In the genomic region with DNA sequence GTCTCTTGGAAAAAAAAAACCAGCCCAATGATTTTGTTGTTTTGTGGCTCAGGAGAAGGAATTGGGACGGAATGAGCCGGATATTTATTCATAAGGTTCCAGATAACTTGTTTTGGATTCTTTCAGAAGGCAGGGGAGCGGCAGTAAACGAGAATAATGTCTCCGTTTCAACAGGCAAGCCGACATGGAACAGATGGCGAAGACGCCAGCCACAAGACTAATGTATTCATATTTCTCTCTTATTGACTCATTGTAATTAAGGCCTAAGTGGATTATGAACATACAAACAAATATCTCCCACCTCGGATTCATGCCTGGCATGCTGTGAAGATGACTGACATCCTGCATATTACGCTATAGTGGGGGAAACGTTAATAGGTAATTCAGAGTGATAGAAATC, we compare ENCODE assay signal across 19 mouse cellular contexts. TPM values are rescaled to one million over a fixed set of nuclear protein-coding genes. Genes with fewer than 3 reads are reported as not detected.
DNase-seq lines count a peak whose midpoint lies in the region; ATAC-seq and TF ChIP-seq lines count a peak whose summit lies in the region.
"Had no signal": no experiment of that assay in that cellular context is flagged by ENCODE, and none has a peak within 500 bp of the region (broad histone marks: within the 10 kb centered on the region; RNA-seq: fewer than 3 reads in every experiment).

No protein-coding gene starts in this region.

- H3K9ac ChIP-seq in heart, embryonic 13.5 days, result no peak overlapping the region
- no peak overlapping the region for H3K9ac ChIP-seq in kidney, postnatal 0 days (ENCODE audit: low read depth, low read length)
- H3K9ac ChIP-seq in kidney, embryonic 14.5 days (ENCODE audit: low read depth, low read length), result no peak overlapping the region
- no peak overlapping the region for H3K9ac ChIP-seq in midbrain, embryonic 15.5 days
- H3K9ac ChIP-seq in midbrain, embryonic 11.5 days (ENCODE audit: low read length), result no peak overlapping the region
- H3K9ac ChIP-seq in hindbrain, embryonic 16.5 days (ENCODE audit: low read depth, low read length), result no peak overlapping the region
- H3K9ac ChIP-seq: limb, embryonic 13.5 days; liver, embryonic 14.5 days; neural tube, embryonic 12.5 days had no signal

- H3K36me3 ChIP-seq in heart, embryonic 13.5 days, result no peaks in the 10 kb centered on the region
- H3K36me3 ChIP-seq in heart, embryonic 10.5 days, result no peaks in the 10 kb centered on the region
- H3K36me3 ChIP-seq in kidney, postnatal 0 days (ENCODE audit: insufficient read depth, low read length), result no peaks in the 10 kb centered on the region
- no peaks in the 10 kb centered on the region for H3K36me3 ChIP-seq in kidney, embryonic 14.5 days (ENCODE audit: control insufficient read depth, insufficient read depth, low read length)
- no peaks in the 10 kb centered on the region for H3K36me3 ChIP-seq in midbrain, embryonic 15.5 days (replicated peaks)
- no peaks in the 10 kb centered on the region for H3K36me3 ChIP-seq in midbrain, embryonic 11.5 days (ENCODE audit: control insufficient read depth, insufficient read depth, low read length)
- H3K36me3 ChIP-seq in hindbrain, embryonic 16.5 days (ENCODE audit: control insufficient read depth, insufficient read depth, low read length), result no peaks in the 10 kb centered on the region
- H3K36me3 ChIP-seq: limb, embryonic 13.5 days; neural tube, embryonic 12.5 days had no signal

- 0 out of 2 replicates have a peak overlapping the region, but pooled peaks have one; percentile 48 for H3K4me2 ChIP-seq in heart, embryonic 13.5 days
- H3K4me2 ChIP-seq in kidney, postnatal 0 days (ENCODE audit: low read length), result no peak overlapping the region
- no peak overlapping the region for H3K4me2 ChIP-seq in kidney, embryonic 14.5 days (replicated peaks; ENCODE audit: low read depth, low read length)
- no peak overlapping the region for H3K4me2 ChIP-seq in midbrain, embryonic 15.5 days
- H3K4me2 ChIP-seq in midbrain, embryonic 11.5 days, result no peak overlapping the region
- no peak overlapping the region for H3K4me2 ChIP-seq in hindbrain, embryonic 16.5 days (ENCODE audit: low read length)
- H3K4me2 ChIP-seq: limb, embryonic 13.5 days; neural tube, embryonic 12.5 days had no signal

- H3K9me3 ChIP-seq in heart, embryonic 13.5 days, result no peaks in the 10 kb centered on the region
- H3K9me3 ChIP-seq in heart, embryonic 10.5 days, result no peaks in the 10 kb centered on the region
- no peaks in the 10 kb centered on the region for H3K9me3 ChIP-seq in kidney, postnatal 0 days (replicated peaks; ENCODE audit: low read length)
- no peaks in the 10 kb centered on the region for H3K9me3 ChIP-seq in kidney, embryonic 14.5 days (ENCODE audit: control insufficient read depth, low read length)
- H3K9me3 ChIP-seq in midbrain, embryonic 15.5 days, result no peaks in the 10 kb centered on the region
- H3K9me3 ChIP-seq in midbrain, embryonic 11.5 days (ENCODE audit: control insufficient read depth, low read length), result no peaks in the 10 kb centered on the region
- H3K9me3 ChIP-seq in hindbrain, embryonic 16.5 days (ENCODE audit: control insufficient read depth, low read length), result no peaks in the 10 kb centered on the region
- H3K9me3 ChIP-seq: limb, embryonic 13.5 days; neural tube, embryonic 12.5 days had no signal

- TF ChIP-seq CTCF in kidney, postnatal 0 days (IDR thresholded peaks at IDR 0.05; ENCODE audit: low read depth), result no peak

- no peak overlapping the region for H3K4me3 ChIP-seq in heart, embryonic 13.5 days
- H3K4me3 ChIP-seq in heart, embryonic 10.5 days, result no peak overlapping the region
- no peak overlapping the region for H3K4me3 ChIP-seq in kidney, postnatal 0 days (replicated peaks; ENCODE audit: low read depth, low read length)
- H3K4me3 ChIP-seq in kidney, embryonic 14.5 days (ENCODE audit: low read length), result no peak overlapping the region
- H3K4me3 ChIP-seq in midbrain, embryonic 15.5 days, result no peak overlapping the region
- H3K4me3 ChIP-seq in midbrain, embryonic 11.5 days (ENCODE audit: low read depth, low read length), result no peak overlapping the region
- H3K4me3 ChIP-seq in hindbrain, embryonic 16.5 days (ENCODE audit: low read length), result no peak overlapping the region
- H3K4me3 ChIP-seq: limb, embryonic 13.5 days; neural tube, embryonic 12.5 days had no signal

- no peak for ATAC-seq in heart, embryonic 13.5 days (ENCODE audit: extremely low read depth, insufficient number of reproducible peaks, low FRiP score, low TSS enrichment)
- no peak for ATAC-seq in kidney, postnatal 0 days (replicated peaks; ENCODE audit: low FRiP score, low read depth)
- no peak for ATAC-seq in kidney, embryonic 14.5 days (ENCODE audit: low FRiP score, low TSS enrichment)
- ATAC-seq in midbrain, embryonic 15.5 days (replicated peaks), result no peak
- no peak for ATAC-seq in midbrain, embryonic 11.5 days (ENCODE audit: low FRiP score)
- ATAC-seq in hindbrain, embryonic 16.5 days, result no peak
- ATAC-seq in erythroblast, adult 5-6 weeks (replicated peaks; ENCODE audit: low FRiP score, poor library complexity, severe bottlenecking), result no peak
- ATAC-seq: activated CD4-positive, CD25-positive, alpha-beta regulatory T cell, adult 4 months; Patski had no signal

- H3K27me3 ChIP-seq in heart, embryonic 13.5 days (replicated peaks), result no peaks in the 10 kb centered on the region
- no peaks in the 10 kb centered on the region for H3K27me3 ChIP-seq in heart, embryonic 10.5 days (ENCODE audit: insufficient read depth, poor library complexity, severe bottlenecking)
- no peaks in the 10 kb centered on the region for H3K27me3 ChIP-seq in kidney, postnatal 0 days (ENCODE audit: insufficient read depth, low read length)
- H3K27me3 ChIP-seq in kidney, embryonic 14.5 days (ENCODE audit: control insufficient read depth, insufficient read depth, low read length), result no peaks in the 10 kb centered on the region
- H3K27me3 ChIP-seq in midbrain, embryonic 15.5 days (replicated peaks), result no peaks in the 10 kb centered on the region
- H3K27me3 ChIP-seq in midbrain, embryonic 11.5 days (ENCODE audit: control insufficient read depth, insufficient read depth, low read length), result no peaks in the 10 kb centered on the region
- H3K27me3 ChIP-seq in hindbrain, embryonic 16.5 days (replicated peaks; ENCODE audit: control insufficient read depth, insufficient read depth, low read length), result no peaks in the 10 kb centered on the region
- H3K27me3 ChIP-seq: limb, embryonic 13.5 days; neural tube, embryonic 12.5 days had no signal

- peak overlapping the region; percentile 2; the same call in 1 of the 2 replicates for H3K27ac ChIP-seq in heart, embryonic 13.5 days (replicated peaks)
- H3K27ac ChIP-seq in heart, embryonic 10.5 days, result no peak overlapping the region
- H3K27ac ChIP-seq in kidney, postnatal 0 days, result 0 out of 2 replicates have a peak overlapping the region, but pooled peaks have one; percentile 62
- H3K27ac ChIP-seq in kidney, embryonic 14.5 days (ENCODE audit: low read depth, low read length), result no peak overlapping the region
- 0 out of 2 replicates have a peak overlapping the region, but pooled peaks have one; percentile 38 for H3K27ac ChIP-seq in midbrain, embryonic 15.5 days
- no peak overlapping the region for H3K27ac ChIP-seq in midbrain, embryonic 11.5 days (ENCODE audit: low read depth, low read length)
- peak overlapping the region; percentile 29; the same call in 1 of the 2 replicates for H3K27ac ChIP-seq in hindbrain, embryonic 16.5 days (ENCODE audit: low read depth, low read length)
- H3K27ac ChIP-seq: limb, embryonic 13.5 days; liver, embryonic 14.5 days; neural tube, embryonic 12.5 days had no signal

- WGBS in heart, embryonic 13.5 days, result 75% methylated on average over 11 of the region's 11 CpGs
- WGBS in heart, embryonic 10.5 days, result 76% methylated on average over 11 of the region's 11 CpGs
- 52% methylated on average over 11 of the region's 11 CpGs for WGBS in kidney, postnatal 0 days
- 73% methylated on average over 11 of the region's 11 CpGs for WGBS in kidney, embryonic 14.5 days
- 56% methylated on average over 11 of the region's 11 CpGs for WGBS in midbrain, embryonic 15.5 days
- 82% methylated on average over 11 of the region's 11 CpGs for WGBS in midbrain, embryonic 11.5 days
- 46% methylated on average over 11 of the region's 11 CpGs for WGBS in hindbrain, embryonic 16.5 days

- peaks cover 10% of the 10 kb centered on the region for H3K4me1 ChIP-seq in heart, embryonic 13.5 days
- H3K4me1 ChIP-seq in heart, embryonic 10.5 days, result peaks cover 5% of the 10 kb centered on the region; the same call in 1 of the 2 replicates
- H3K4me1 ChIP-seq in kidney, postnatal 0 days (replicated peaks; ENCODE audit: insufficient read depth, low read length), result no peaks in the 10 kb centered on the region
- peaks cover 10% of the 10 kb centered on the region for H3K4me1 ChIP-seq in kidney, embryonic 14.5 days (ENCODE audit: control insufficient read depth, insufficient read depth, low read length)
- no peaks in the 10 kb centered on the region for H3K4me1 ChIP-seq in midbrain, embryonic 15.5 days
- 0 out of 2 replicates have a peak, but pooled peaks cover 3% of the 10 kb centered on the region for H3K4me1 ChIP-seq in midbrain, embryonic 11.5 days (ENCODE audit: control insufficient read depth, insufficient read depth, low read length)
- no peaks in the 10 kb centered on the region; the same call in none of the 2 replicates for H3K4me1 ChIP-seq in hindbrain, embryonic 16.5 days (ENCODE audit: control insufficient read depth, insufficient read depth, low read depth, low read length)
- H3K4me1 ChIP-seq: neural tube, embryonic 12.5 days had no signal

- no peak for DNase-seq in heart, embryonic 10.5 days (ENCODE audit: low spot score)
- peak; percentile 81 for DNase-seq in kidney, postnatal 0 days (ENCODE audit: low spot score)
- no peak for DNase-seq in midbrain, embryonic 11.5 days (ENCODE audit: low spot score, missing footprints)
- DNase-seq: adrenal gland, postnatal 14 days; cerebellum, adult 8-10 months; heart, postnatal 36 days; kidney, adult 18-20 months; right cerebral cortex, postnatal 4 days; thymus, postnatal 25 days had no signal

RNA-seq across cellular contexts. Expression of a gene that starts 43.1 kb away (rescaled TPM):
- polyA plus RNA-seq in heart, embryonic 13.5 days (2015; fragmentation: Nextera tagmentation; extraction: Ambion mirVana), result 26.9 and 27.1 TPM in 2 replicates
- 37.7 and 43.5 TPM in 2 replicates for polyA plus RNA-seq in heart, embryonic 10.5 days (2016; fragmentation: Nextera tagmentation; extraction: Ambion mirVana)
- polyA plus RNA-seq in kidney, postnatal 0 days (2015; fragmentation: Nextera tagmentation; extraction: Ambion mirVana), result 40.3 and 40.4 TPM in 2 replicates
- 47.1 and 53.8 TPM in 2 replicates for polyA plus RNA-seq in kidney, embryonic 14.5 days (2014; fragmentation: Nextera tagmentation; extraction: Ambion mirVana)
- polyA plus RNA-seq in midbrain, embryonic 15.5 days (2015; fragmentation: Nextera tagmentation; extraction: Ambion mirVana), result 34.4 and 35.0 TPM in 2 replicates
- 59.3 and 66.7 TPM in 2 replicates for polyA plus RNA-seq in midbrain, embryonic 11.5 days (2014; fragmentation: Nextera tagmentation; extraction: Ambion mirVana)
- 33.2 and 34.1 TPM in 2 replicates for polyA plus RNA-seq in hindbrain, embryonic 16.5 days (2015; fragmentation: Nextera tagmentation; extraction: Ambion mirVana)
- total RNA-seq in erythroblast, adult 5-6 weeks (2015; ENCODE audit: low replicate concordance), result 11.3 and 14.8 TPM in 2 replicates
- total RNA-seq in erythroblast, adult 5-6 weeks (2017; ENCODE audit: low replicate concordance), result 1.9 and 7.8 TPM in 2 replicates

RNA-seq across cellular contexts. Expression of a gene that starts 56.8 kb away (rescaled TPM):
- polyA plus RNA-seq in heart, embryonic 13.5 days (2015; fragmentation: Nextera tagmentation; extraction: Ambion mirVana), result 8.8 and 9.5 TPM in 2 replicates
- 13.1 and 13.3 TPM in 2 replicates for polyA plus RNA-seq in heart, embryonic 10.5 days (2016; fragmentation: Nextera tagmentation; extraction: Ambion mirVana)
- polyA plus RNA-seq in kidney, postnatal 0 days (2015; fragmentation: Nextera tagmentation; extraction: Ambion mirVana), result 9.7 and 10.0 TPM in 2 replicates
- polyA plus RNA-seq in kidney, embryonic 14.5 days (2014; fragmentation: Nextera tagmentation; extraction: Ambion mirVana), result 8.5 and 13.3 TPM in 2 replicates
- polyA plus RNA-seq in midbrain, embryonic 15.5 days (2015; fragmentation: Nextera tagmentation; extraction: Ambion mirVana), result 13.9 TPM in 2 replicates
- polyA plus RNA-seq in midbrain, embryonic 11.5 days (2014; fragmentation: Nextera tagmentation; extraction: Ambion mirVana), result 19.9 and 21.2 TPM in 2 replicates
- 9.6 and 12.4 TPM in 2 replicates for polyA plus RNA-seq in hindbrain, embryonic 16.5 days (2015; fragmentation: Nextera tagmentation; extraction: Ambion mirVana)
- total RNA-seq in erythroblast, adult 5-6 weeks (2015; ENCODE audit: low replicate concordance), result 3.6 and 7.5 TPM in 2 replicates
- total RNA-seq in erythroblast, adult 5-6 weeks (2017; ENCODE audit: low replicate concordance), result 5.7 and 8.3 TPM in 2 replicates

RNA-seq across cellular contexts. Expression of a gene that starts 57.0 kb away (rescaled TPM):
- 9.7 and 10.5 TPM in 2 replicates for polyA plus RNA-seq in heart, embryonic 13.5 days (2015; fragmentation: Nextera tagmentation; extraction: Ambion mirVana)
- polyA plus RNA-seq in heart, embryonic 10.5 days (2016; fragmentation: Nextera tagmentation; extraction: Ambion mirVana), result 13.5 and 16.6 TPM in 2 replicates
- 13.2 and 13.8 TPM in 2 replicates for polyA plus RNA-seq in kidney, postnatal 0 days (2015; fragmentation: Nextera tagmentation; extraction: Ambion mirVana)
- 16.1 and 17.7 TPM in 2 replicates for polyA plus RNA-seq in kidney, embryonic 14.5 days (2014; fragmentation: Nextera tagmentation; extraction: Ambion mirVana)
- 12.8 and 13.2 TPM in 2 replicates for polyA plus RNA-seq in midbrain, embryonic 15.5 days (2015; fragmentation: Nextera tagmentation; extraction: Ambion mirVana)
- polyA plus RNA-seq in midbrain, embryonic 11.5 days (2014; fragmentation: Nextera tagmentation; extraction: Ambion mirVana), result 19.2 and 19.3 TPM in 2 replicates
- 12.4 and 13.2 TPM in 2 replicates for polyA plus RNA-seq in hindbrain, embryonic 16.5 days (2015; fragmentation: Nextera tagmentation; extraction: Ambion mirVana)
- 1.7 and 4.6 TPM in 2 replicates for total RNA-seq in erythroblast, adult 5-6 weeks (2015; ENCODE audit: low replicate concordance)
- total RNA-seq in erythroblast, adult 5-6 weeks (2017; ENCODE audit: low replicate concordance), result 2.8 and 3.6 TPM in 2 replicates

Comparison
In these comparisons a context has a peak if more than half of its experiments do, and no peak if none do; other contexts are left out.
1. H3K27ac ChIP-seq: peak in heart, embryonic 13.5 days (single experiment), kidney, postnatal 0 days (single experiment), midbrain, embryonic 15.5 days (single experiment) and hindbrain, embryonic 16.5 days (single experiment); none in heart, embryonic 10.5 days (single experiment), kidney, embryonic 14.5 days (single experiment) and midbrain, embryonic 11.5 days (single experiment).